Mouse (Mus musculus): Measurements from ENCODE around the gene Eef1b2. TPM values are rescaled to one million over a fixed set of nuclear protein-coding genes. Genes with fewer than 3 reads are reported as not detected.

Gene Eef1b2
- total and polyA plus RNA-seq, 3 experiments: 1,302 to 1,881 (median 1,842) TPM

- H3K4me2 ChIP-seq (ENCODE audit: insufficient read depth, low read depth, poor library complexity, severe bottlenecking): peak overlapping the region; percentile 22; the same call in 1 of the 2 replicates
- no peaks in the 10 kb centered on the region for H3K9me3 ChIP-seq (replicated peaks; ENCODE audit: low read length)
- H3K79me2 ChIP-seq (replicated peaks; ENCODE audit: control insufficient read depth, extremely low read depth, insufficient read depth, poor library complexity, severe bottlenecking): no peaks in the 10 kb centered on the region
- no peak for DNase-seq (ENCODE audit: extremely low read depth)
- no peak overlapping the region for H3K9ac ChIP-seq (ENCODE audit: insufficient read depth, low read depth)
- no peak for TF ChIP-seq NRF1 (IDR thresholded peaks at IDR 0.05; ENCODE audit: low read depth, low read length)
- TF ChIP-seq ZMIZ1 (IDR thresholded peaks at IDR 0.05; ENCODE audit: low read depth, low read length): no peak
- no peak for TF ChIP-seq JUND (conservative IDR thresholded peaks at IDR 0.05; ENCODE audit: low read depth, low read length)
- no peak for TF ChIP-seq POLR2A (IDR thresholded peaks at IDR 0.05; ENCODE audit: low read depth, low read length)
- TF ChIP-seq RAD21 (IDR thresholded peaks at IDR 0.05; ENCODE audit: low read depth, low read length): no peak
- no peak for TF ChIP-seq BHLHE40 (IDR thresholded peaks at IDR 0.05; ENCODE audit: low read depth, low read length)
- no peak for TF ChIP-seq USF1 (IDR thresholded peaks at IDR 0.05; ENCODE audit: low read depth, low read length)
- TF ChIP-seq NELFE (IDR thresholded peaks at IDR 0.05; ENCODE audit: low read depth, low read length): no peak
- no peak for TF ChIP-seq MYC (IDR thresholded peaks at IDR 0.05; ENCODE audit: low read depth, low read length)
- no peak for TF ChIP-seq MAFK (IDR thresholded peaks at IDR 0.05; ENCODE audit: insufficient replicate concordance, low read length)
- TF ChIP-seq TBP (conservative IDR thresholded peaks at IDR 0.05; ENCODE audit: low read depth, low read length): no peak
- no peak for TF ChIP-seq SIN3A (IDR thresholded peaks at IDR 0.05; ENCODE audit: low read length)
- no peak for TF ChIP-seq MAZ (IDR thresholded peaks at IDR 0.05; ENCODE audit: low read depth, low read length)
- no peak for TF ChIP-seq KAT2A (IDR thresholded peaks at IDR 0.05; ENCODE audit: insufficient replicate concordance, low read length)
- no peak for TF ChIP-seq RCOR1 (conservative IDR thresholded peaks at IDR 0.05; ENCODE audit: low read depth, low read length)
- no peak for TF ChIP-seq PAX5 (IDR thresholded peaks at IDR 0.05; ENCODE audit: low read length)
- no peak for TF ChIP-seq CHD2 (IDR thresholded peaks at IDR 0.05; ENCODE audit: low read length)
- no peak for TF ChIP-seq CTCF (conservative IDR thresholded peaks at IDR 0.05 in 1 of 2, IDR thresholded peaks at IDR 0.05 in 1 of 2; ENCODE audit: low read depth in 2 of 2, low read length in 2 of 2)
- H3K36me3 ChIP-seq (replicated peaks in 1 of 2; ENCODE audit: control insufficient read depth in 1 of 2, insufficient read depth in 1 of 2, low read length in 1 of 2): no peaks in the 10 kb centered on the region
- in situ Hi-C loops (cut with MboI; ENCODE audit: low pct_ligation_motif_present, low pct_unique_long_range_greater_than_20kb, low sequenced_read_pairs) (no loop called here), dilution Hi-C loops (cut with MboI; ENCODE audit: extremely low pct_ligation_motif_present, extremely low pct_unique_long_range_greater_than_20kb, low sequenced_read_pairs) (no loop called here)
- H3K27me3 ChIP-seq (replicated peaks): no peaks in the 10 kb centered on the region
- no peak overlapping the region for H3K27ac ChIP-seq (ENCODE audit: insufficient read depth, low read depth)
- peaks cover 8 to 20% of the 10 kb centered on the region in 2 experiments; a peak in 3 of 4 replicates for H3K4me1 ChIP-seq (ENCODE audit: control insufficient read depth in 1 of 2, insufficient read depth in 2 of 2)
- no peak overlapping the region for H3K4me3 ChIP-seq (replicated peaks in 1 of 3; ENCODE audit: low read depth in 2 of 3, low read length in 2 of 3, poor library complexity in 1 of 3)
Measured at GRCm38 (mm10) chr1:63204660-63205394, 28.2 kb downstream of the Eef1b2 start.

GRCm38 (mm10) chr1:63207607-63208006, 31.0 kb downstream of the Eef1b2 start:
- no peaks in the 10 kb centered on the region for H3K36me3 ChIP-seq (replicated peaks in 1 of 2; ENCODE audit: control insufficient read depth in 1 of 2, insufficient read depth in 1 of 2, low read length in 1 of 2)
- in situ Hi-C loops (cut with MboI; ENCODE audit: low pct_ligation_motif_present, low pct_unique_long_range_greater_than_20kb, low sequenced_read_pairs): no loop called here
- no peaks in the 10 kb centered on the region for H3K79me2 ChIP-seq (replicated peaks; ENCODE audit: control insufficient read depth, extremely low read depth, insufficient read depth, poor library complexity, severe bottlenecking)
- dilution Hi-C loops (cut with MboI; ENCODE audit: extremely low pct_ligation_motif_present, extremely low pct_unique_long_range_greater_than_20kb, low sequenced_read_pairs): no loop called here
- no peak for DNase-seq (ENCODE audit: extremely low read depth)
- no peaks in the 10 kb centered on the region for H3K27me3 ChIP-seq (replicated peaks)
- H3K4me1 ChIP-seq (ENCODE audit: control insufficient read depth in 1 of 2, insufficient read depth in 2 of 2): peaks cover 8 to 20% of the 10 kb centered on the region in 2 experiments; a peak in 3 of 4 replicates
- no peak for TF ChIP-seq MAZ (IDR thresholded peaks at IDR 0.05; ENCODE audit: low read depth, low read length)
- TF ChIP-seq UBTF (IDR thresholded peaks at IDR 0.05; ENCODE audit: low read depth, low read length): no peak
- no peak for TF ChIP-seq POLR2AphosphoS2 (IDR thresholded peaks at IDR 0.05; ENCODE audit: low read depth, low read length)
- no peak for TF ChIP-seq RCOR1 (conservative IDR thresholded peaks at IDR 0.05; ENCODE audit: low read depth, low read length)
- no peak for TF ChIP-seq MEF2A (IDR thresholded peaks at IDR 0.05; ENCODE audit: borderline replicate concordance, low read depth, low read length)
- TF ChIP-seq ETS1 (conservative IDR thresholded peaks at IDR 0.05; ENCODE audit: low read depth, low read length): no peak
- TF ChIP-seq HCFC1 (IDR thresholded peaks at IDR 0.05; ENCODE audit: low read depth, low read length): no peak
- no peak for TF ChIP-seq GABPA (IDR thresholded peaks at IDR 0.05; ENCODE audit: insufficient replicate concordance, low read depth, low read length)
- TF ChIP-seq NRF1 (IDR thresholded peaks at IDR 0.05; ENCODE audit: low read depth, low read length): no peak
- TF ChIP-seq TBP (conservative IDR thresholded peaks at IDR 0.05; ENCODE audit: low read depth, low read length): no peak
- TF ChIP-seq CTCF (conservative IDR thresholded peaks at IDR 0.05 in 1 of 2, IDR thresholded peaks at IDR 0.05 in 1 of 2; ENCODE audit: low read depth in 2 of 2, low read length in 2 of 2): no peak
- TF ChIP-seq USF1 (IDR thresholded peaks at IDR 0.05; ENCODE audit: low read depth, low read length): no peak
- TF ChIP-seq PAX5 (IDR thresholded peaks at IDR 0.05; ENCODE audit: low read length): no peak
- no peak overlapping the region for H3K4me2 ChIP-seq (ENCODE audit: insufficient read depth, low read depth, poor library complexity, severe bottlenecking)
- H3K9me3 ChIP-seq (replicated peaks; ENCODE audit: low read length): no peaks in the 10 kb centered on the region
- no peak overlapping the region for H3K9ac ChIP-seq (ENCODE audit: insufficient read depth, low read depth)
- H3K27ac ChIP-seq (ENCODE audit: insufficient read depth, low read depth): no peak overlapping the region
- H3K4me3 ChIP-seq (replicated peaks in 1 of 3; ENCODE audit: low read depth in 2 of 3, low read length in 2 of 3, poor library complexity in 1 of 3): no peak overlapping the region

All from CH12.LX (cell line).